Mouse (Mus musculus): ENCODE results near the gene Hoxc4. TPM values are rescaled to one million over a fixed set of nuclear protein-coding genes. Genes with fewer than 3 reads are reported as not detected.

Hoxc4 gene
- polyA plus RNA-seq, 1 experiment from 2014 or later, result not detected

DNA sequence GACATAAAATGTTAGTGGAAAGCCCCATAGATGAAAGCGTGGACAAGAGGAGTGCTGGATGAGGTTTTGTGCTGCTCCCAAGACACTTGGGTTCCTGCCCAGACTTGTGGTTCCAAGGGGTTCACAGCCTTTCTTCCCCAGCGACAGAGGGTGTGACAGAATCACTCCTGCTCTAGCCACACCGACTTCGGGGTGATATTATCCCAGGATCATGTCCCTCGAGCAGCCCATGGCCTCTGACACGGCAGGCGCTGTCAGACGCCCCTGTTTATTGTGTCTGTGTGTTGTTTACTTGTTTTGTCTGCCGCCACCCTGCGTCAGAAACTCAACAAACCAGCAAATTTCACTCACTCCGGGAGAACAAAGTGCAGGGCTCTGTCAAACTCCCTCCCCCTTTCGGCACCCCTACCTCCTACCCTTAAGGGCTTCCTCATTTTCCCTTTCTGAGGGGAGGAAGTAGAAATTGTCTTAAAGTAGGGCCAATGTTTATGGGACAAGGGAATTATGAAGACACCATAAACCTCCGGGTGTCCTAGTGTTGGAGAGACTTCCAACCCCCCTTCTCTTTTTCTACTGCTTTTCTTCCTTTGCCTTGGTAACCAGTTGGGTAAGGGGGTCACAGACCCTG is 15.8 kb upstream of the Hoxc4 start:
- H3K36me3 ChIP-seq (ENCODE audit: control insufficient read depth, insufficient read depth, low read length), result no peaks in the 10 kb centered on the region
- H3K9me3 ChIP-seq (ENCODE audit: control insufficient read depth, low read length), result no peaks in the 10 kb centered on the region
- H3K27me3 ChIP-seq (ENCODE audit: control insufficient read depth, insufficient read depth, low read length), result peaks cover 99% of the 10 kb centered on the region
- no peak overlapping the region for H3K4me3 ChIP-seq (ENCODE audit: low read depth, low read length)
- peaks cover 3% of the 10 kb centered on the region; the same call in 1 of the 2 replicates for H3K4me1 ChIP-seq (replicated peaks; ENCODE audit: control insufficient read depth, insufficient read depth, low read length)
- H3K4me2 ChIP-seq (ENCODE audit: low read depth, low read length, severe bottlenecking), result no peak overlapping the region
- WGBS, result 2% methylated on average over 13 of the region's 13 CpGs
- no peak overlapping the region for H3K27ac ChIP-seq (ENCODE audit: low read depth, low read length)
- H3K9ac ChIP-seq (ENCODE audit: low read length), result no peak overlapping the region
- DNase-seq (ENCODE audit: low spot score), result no peak
- ATAC-seq (replicated peaks; ENCODE audit: low FRiP score), result no peak

DNA sequence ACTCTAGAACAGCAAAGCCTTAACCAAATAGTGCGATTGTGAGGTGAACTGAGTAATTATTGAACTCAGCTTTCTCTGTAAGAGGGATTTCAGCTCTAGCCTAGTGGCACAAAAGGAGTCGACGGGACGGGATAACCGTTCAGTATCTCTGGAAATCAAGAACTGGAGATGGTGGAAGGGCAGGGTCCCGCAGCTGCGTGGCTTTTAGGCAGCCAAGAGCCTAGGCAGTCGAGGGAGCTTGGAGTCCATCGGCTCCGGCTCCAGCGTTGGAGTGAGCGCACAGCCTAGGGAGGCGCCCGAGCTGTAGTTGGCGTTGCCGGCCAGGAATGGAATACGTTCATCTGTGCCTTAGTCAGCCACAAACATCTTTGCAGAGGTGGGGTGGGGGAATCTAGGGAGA is 13.4 kb upstream of the Hoxc4 start:
- H3K9ac ChIP-seq (ENCODE audit: low read length), result no peak overlapping the region
- H3K4me2 ChIP-seq (ENCODE audit: low read depth, low read length, severe bottlenecking), result no peak overlapping the region
- H3K27me3 ChIP-seq (ENCODE audit: control insufficient read depth, insufficient read depth, low read length), result peaks cover 99% of the 10 kb centered on the region
- no peak for DNase-seq (ENCODE audit: low spot score)
- no peaks in the 10 kb centered on the region for H3K36me3 ChIP-seq (ENCODE audit: control insufficient read depth, insufficient read depth, low read length)
- WGBS, result under 1% methylated on average over 17 of the region's 17 CpGs
- no peak overlapping the region for H3K27ac ChIP-seq (ENCODE audit: low read depth, low read length)
- no peak for ATAC-seq (replicated peaks; ENCODE audit: low FRiP score)
- no peak overlapping the region for H3K4me3 ChIP-seq (ENCODE audit: low read depth, low read length)
- no peaks in the 10 kb centered on the region for H3K4me1 ChIP-seq (replicated peaks; ENCODE audit: control insufficient read depth, insufficient read depth, low read length)
- H3K9me3 ChIP-seq (ENCODE audit: control insufficient read depth, low read length), result no peaks in the 10 kb centered on the region

DNA sequence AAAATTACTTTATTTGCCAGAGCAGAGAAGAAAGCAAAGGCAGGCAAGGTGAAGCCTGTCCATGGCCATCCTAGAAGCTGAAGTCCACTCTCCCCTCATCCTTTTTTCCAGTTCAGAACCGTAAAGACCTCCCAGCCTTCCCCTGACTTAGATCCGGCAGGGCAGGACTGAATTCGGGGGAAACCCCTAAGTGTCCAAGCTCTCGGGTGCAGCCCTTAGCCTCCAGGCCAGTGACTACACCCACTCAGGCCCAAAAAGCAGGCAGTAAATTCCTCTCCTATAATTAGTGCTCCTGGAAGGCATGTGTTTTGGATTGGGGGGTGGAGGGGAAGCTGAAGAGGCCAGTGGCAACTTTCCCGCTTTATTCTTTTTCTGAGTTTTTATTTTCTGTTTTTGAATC is 12.9 kb upstream of the Hoxc4 start:
- Histone ChIP-seq H3K27me3 (ENCODE audit: control insufficient read depth, insufficient read depth, low read length) (peaks cover 99% of the 10 kb centered on the region), H3K36me3 (ENCODE audit: control insufficient read depth, insufficient read depth, low read length) (no peaks in the 10 kb centered on the region), H3K27ac (ENCODE audit: low read depth, low read length) (no peak overlapping the region), H3K4me2 (ENCODE audit: low read depth, low read length, severe bottlenecking) (no peak overlapping the region), H3K9ac (ENCODE audit: low read length) (no peak overlapping the region), H3K4me1 (replicated peaks; ENCODE audit: control insufficient read depth, insufficient read depth, low read length) (no peaks in the 10 kb centered on the region), H3K9me3 (ENCODE audit: control insufficient read depth, low read length) (no peaks in the 10 kb centered on the region), H3K4me3 (ENCODE audit: low read depth, low read length) (no peak overlapping the region)
- ATAC-seq (replicated peaks; ENCODE audit: low FRiP score) (no peak), DNase-seq (ENCODE audit: low spot score) (no peak)
- WGBS, result 0% methylated on average over 5 of the region's 5 CpGs

GRCm38 (mm10) chr15:103006326-103006725 is 12.4 kb upstream of the Hoxc4 start:
- Histone ChIP-seq H3K4me2 (ENCODE audit: low read depth, low read length, severe bottlenecking) (no peak overlapping the region), H3K36me3 (ENCODE audit: control insufficient read depth, insufficient read depth, low read length) (no peaks in the 10 kb centered on the region), H3K27me3 (ENCODE audit: control insufficient read depth, insufficient read depth, low read length) (peaks cover 99% of the 10 kb centered on the region), H3K9me3 (ENCODE audit: control insufficient read depth, low read length) (no peaks in the 10 kb centered on the region), H3K9ac (ENCODE audit: low read length) (no peak overlapping the region), H3K4me1 (replicated peaks; ENCODE audit: control insufficient read depth, insufficient read depth, low read length) (no peaks in the 10 kb centered on the region), H3K4me3 (ENCODE audit: low read depth, low read length) (no peak overlapping the region), H3K27ac (ENCODE audit: low read depth, low read length) (no peak overlapping the region)
- ATAC-seq (replicated peaks; ENCODE audit: low FRiP score) (no peak), DNase-seq (ENCODE audit: low spot score) (no peak)
- 32% methylated on average over 1 of the region's 1 CpGs for WGBS

DNA sequence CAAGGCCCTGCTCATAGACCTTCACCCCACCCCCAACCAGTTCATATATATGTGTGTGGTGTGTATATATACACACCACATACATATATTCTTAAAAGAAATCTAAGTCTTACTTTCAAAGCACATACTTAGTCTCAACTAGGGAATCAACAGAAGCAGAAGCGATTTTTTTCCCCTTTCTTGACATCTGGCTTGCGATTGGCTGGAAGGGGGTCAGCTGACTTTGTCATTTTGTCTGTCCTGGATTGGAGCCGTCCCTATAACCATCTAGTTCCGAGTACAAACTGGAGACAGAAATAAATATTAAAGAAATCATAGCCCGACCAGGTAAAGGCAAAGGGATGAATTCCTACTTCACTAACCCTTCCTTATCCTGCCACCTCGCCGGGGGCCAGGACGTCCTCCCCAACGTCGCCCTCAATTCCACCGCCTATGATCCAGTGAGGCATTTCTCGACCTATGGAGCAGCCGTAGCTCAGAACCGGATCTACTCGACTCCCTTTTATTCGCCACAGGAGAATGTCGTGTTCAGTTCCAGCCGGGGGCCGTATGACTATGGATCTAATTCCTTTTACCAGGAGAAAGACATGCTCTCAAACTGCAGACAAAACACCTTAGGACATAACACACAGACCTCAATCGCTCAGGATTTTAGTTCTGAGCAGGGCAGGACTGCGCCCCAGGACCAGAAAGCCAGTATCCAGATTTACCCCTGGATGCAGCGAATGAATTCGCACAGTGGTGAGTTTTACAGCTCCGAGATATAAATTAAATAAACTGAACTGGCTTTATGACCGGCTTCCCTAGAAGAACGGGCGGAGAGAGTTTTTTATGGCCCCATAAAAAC is 9.2 kb upstream of the Hoxc4 start:
- Histone ChIP-seq H3K4me1 (replicated peaks; ENCODE audit: control insufficient read depth, insufficient read depth, low read length) (no peaks in the 10 kb centered on the region), H3K27ac (ENCODE audit: low read depth, low read length) (no peak overlapping the region), H3K4me3 (ENCODE audit: low read depth, low read length) (no peak overlapping the region), H3K27me3 (ENCODE audit: control insufficient read depth, insufficient read depth, low read length) (peaks cover 99% of the 10 kb centered on the region), H3K9me3 (ENCODE audit: control insufficient read depth, low read length) (no peaks in the 10 kb centered on the region), H3K36me3 (ENCODE audit: control insufficient read depth, insufficient read depth, low read length) (no peaks in the 10 kb centered on the region), H3K9ac (ENCODE audit: low read length) (no peak overlapping the region), H3K4me2 (ENCODE audit: low read depth, low read length, severe bottlenecking) (no peak overlapping the region)
- WGBS, result 1% methylated on average over 27 of the region's 27 CpGs
- ATAC-seq (replicated peaks; ENCODE audit: low FRiP score), result no peak
- no peak for DNase-seq (ENCODE audit: low spot score)

GRCm38 (mm10) chr15:103010112-103010846 is 8.5 kb upstream of the Hoxc4 start:
- DNase-seq (ENCODE audit: low spot score) (no peak), ATAC-seq (replicated peaks; ENCODE audit: low FRiP score) (no peak)
- Histone ChIP-seq H3K4me2 (ENCODE audit: low read depth, low read length, severe bottlenecking) (no peak overlapping the region), H3K4me1 (replicated peaks; ENCODE audit: control insufficient read depth, insufficient read depth, low read length) (no peaks in the 10 kb centered on the region), H3K27me3 (ENCODE audit: control insufficient read depth, insufficient read depth, low read length) (peaks cover 99% of the 10 kb centered on the region), H3K9me3 (ENCODE audit: control insufficient read depth, low read length) (no peaks in the 10 kb centered on the region), H3K9ac (ENCODE audit: low read length) (no peak overlapping the region), H3K27ac (ENCODE audit: low read depth, low read length) (no peak overlapping the region), H3K4me3 (ENCODE audit: low read depth, low read length) (no peak overlapping the region), H3K36me3 (ENCODE audit: control insufficient read depth, insufficient read depth, low read length) (no peaks in the 10 kb centered on the region)
- WGBS, result under 1% methylated on average over 31 of the region's 31 CpGs

DNA sequence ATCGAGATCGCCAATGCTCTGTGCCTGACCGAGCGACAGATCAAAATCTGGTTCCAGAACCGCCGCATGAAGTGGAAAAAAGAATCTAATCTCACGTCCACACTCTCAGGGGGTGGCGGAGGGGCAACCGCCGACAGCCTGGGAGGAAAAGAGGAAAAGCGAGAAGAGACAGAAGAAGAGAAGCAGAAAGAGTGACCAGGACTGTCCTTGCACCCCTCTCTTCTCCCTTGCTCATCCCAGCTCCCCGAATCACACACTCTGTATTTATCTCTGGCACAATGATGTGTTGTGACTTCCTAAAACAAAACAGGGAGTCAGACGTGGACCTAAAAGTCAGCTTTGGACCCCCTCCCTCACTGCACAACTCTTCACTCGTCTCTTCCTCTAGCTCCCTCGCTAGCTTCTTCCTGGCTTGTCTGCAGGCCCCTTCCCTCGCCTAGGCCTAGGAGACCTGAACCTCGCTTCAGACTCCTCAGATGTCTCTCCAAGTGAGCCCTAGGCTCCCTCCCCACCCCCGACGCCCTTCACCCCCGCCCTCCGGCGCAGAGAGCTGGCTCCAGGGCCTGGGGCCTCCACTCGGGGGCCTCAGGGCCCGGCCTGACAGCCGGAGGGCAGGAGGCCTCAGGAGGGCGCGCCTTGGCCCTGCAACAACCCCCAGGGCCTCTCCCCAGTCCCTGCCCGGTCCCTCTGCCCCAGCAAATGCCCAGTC is 7.7 kb upstream of the Hoxc4 start:
- H3K9me3 ChIP-seq (ENCODE audit: control insufficient read depth, low read length), result no peaks in the 10 kb centered on the region
- ATAC-seq (replicated peaks; ENCODE audit: low FRiP score) (no peak), DNase-seq (ENCODE audit: low spot score) (no peak)
- peaks cover 99% of the 10 kb centered on the region for H3K27me3 ChIP-seq (ENCODE audit: control insufficient read depth, insufficient read depth, low read length)
- no peaks in the 10 kb centered on the region for H3K36me3 ChIP-seq (ENCODE audit: control insufficient read depth, insufficient read depth, low read length)
- no peak overlapping the region for H3K4me3 ChIP-seq (ENCODE audit: low read depth, low read length)
- WGBS, result 2% methylated on average over 28 of the region's 28 CpGs
- H3K9ac ChIP-seq (ENCODE audit: low read length), result no peak overlapping the region
- H3K4me1 ChIP-seq (replicated peaks; ENCODE audit: control insufficient read depth, insufficient read depth, low read length), result no peaks in the 10 kb centered on the region
- H3K27ac ChIP-seq (ENCODE audit: low read depth, low read length), result no peak overlapping the region
- H3K4me2 ChIP-seq (ENCODE audit: low read depth, low read length, severe bottlenecking), result no peak overlapping the region

DNA sequence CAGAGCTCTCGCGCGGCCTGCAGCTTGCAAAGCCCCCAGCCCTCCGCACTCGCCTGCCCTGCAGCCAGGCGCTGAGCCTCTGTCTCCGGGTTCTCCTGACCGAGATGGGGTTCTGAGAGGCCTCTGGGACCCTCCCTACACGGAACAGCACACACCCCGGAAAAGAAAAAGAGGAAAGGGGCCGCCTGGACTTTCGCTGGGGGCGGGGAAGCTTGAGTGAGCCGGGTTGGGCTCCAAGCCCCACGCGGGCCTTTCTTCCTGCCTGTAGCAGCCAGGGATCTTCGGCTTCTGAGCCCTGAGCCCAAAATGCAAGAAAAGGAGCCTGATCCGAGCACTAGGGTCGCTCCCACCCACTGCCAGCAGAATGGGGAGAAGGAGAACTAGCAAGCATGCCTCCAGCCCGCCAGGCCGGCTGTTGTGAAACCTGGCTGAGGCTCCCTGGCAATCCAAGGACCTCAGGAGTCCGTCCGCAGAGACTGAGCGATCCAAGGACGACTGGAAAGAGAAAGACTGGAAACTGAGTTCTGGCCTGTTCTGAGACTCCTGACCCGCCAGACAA is 6.7 kb upstream of the Hoxc4 start:
- no peak for ATAC-seq (replicated peaks; ENCODE audit: low FRiP score)
- Histone ChIP-seq H3K9ac (ENCODE audit: low read length) (no peak overlapping the region), H3K36me3 (ENCODE audit: control insufficient read depth, insufficient read depth, low read length) (no peaks in the 10 kb centered on the region), H3K4me1 (replicated peaks; ENCODE audit: control insufficient read depth, insufficient read depth, low read length) (no peaks in the 10 kb centered on the region), H3K27ac (ENCODE audit: low read depth, low read length) (no peak overlapping the region), H3K9me3 (ENCODE audit: control insufficient read depth, low read length) (no peaks in the 10 kb centered on the region), H3K4me2 (ENCODE audit: low read depth, low read length, severe bottlenecking) (no peak overlapping the region), H3K27me3 (ENCODE audit: control insufficient read depth, insufficient read depth, low read length) (peaks cover 99% of the 10 kb centered on the region), H3K4me3 (ENCODE audit: low read depth, low read length) (no peak overlapping the region)
- WGBS, result under 1% methylated on average over 26 of the region's 26 CpGs
- DNase-seq (ENCODE audit: low spot score), result no peak
